Mouse (Mus musculus) midbrain, embryonic 11.5 days (tissue): Measurements from ENCODE around the gene Gm13289. TPM values are rescaled to one million over a fixed set of nuclear protein-coding genes. Genes with fewer than 3 reads are reported as not detected.
"Not testable (repeated sequence)": the region's sequence is repeated elsewhere in the genome, so short reads cannot be mapped to it uniquely, and the experiment has no call there.

Experiments
- ATAC-seq: fragments of 200-750 bp; cut with Nextera tagmentation; 2 replicates; pipeline ENCODE4 v1.8.0; 2017; ENCODE audit warnings: moderate TSS enrichment, moderate library complexity; ENCODE audit not compliant: low FRiP score
- DNase-seq: peaks from one replicate; pipeline ENCODE4 v3.0.0; 2015; ENCODE audit warnings: low spot score; ENCODE audit errors: missing footprints
- H3K27ac ChIP-seq: fragments of 300-500 bp; sonication (generic); 2 replicates; pipeline ENCODE4 v1.5.1; 2014; ENCODE audit warnings: low read depth, low read length
- H3K27me3 ChIP-seq: fragments of 300-500 bp; sonication (generic); 2 replicates; pipeline ENCODE4 v1.6.1; 2014; ENCODE audit warnings: mild to moderate bottlenecking, low read length, moderate library complexity, mixed read lengths; ENCODE audit not compliant: control insufficient read depth, insufficient read depth
- H3K36me3 ChIP-seq: fragments of 300-500 bp; sonication (generic); 2 replicates; pipeline ENCODE4 v1.6.1; 2014; ENCODE audit warnings: mild to moderate bottlenecking, low read length, moderate library complexity, mixed read lengths; ENCODE audit not compliant: control insufficient read depth, insufficient read depth
- H3K4me1 ChIP-seq: fragments of 300-500 bp; sonication (generic); 2 replicates; pipeline ENCODE4 v1.6.1; 2014; ENCODE audit warnings: low read length; ENCODE audit not compliant: control insufficient read depth, insufficient read depth
- H3K4me2 ChIP-seq: fragments of 300-500 bp; sonication (generic); 2 replicates; pipeline ENCODE4 v1.6.1; 2014; ENCODE audit warnings: mild to moderate bottlenecking, moderate library complexity
- H3K4me3 ChIP-seq: fragments of 300-500 bp; sonication (generic); 2 replicates; pipeline ENCODE4 v1.5.1; 2014; ENCODE audit warnings: low read depth, low read length
- H3K9ac ChIP-seq: fragments of 300-500 bp; sonication (generic); 2 replicates; pipeline ENCODE4 v1.6.1; 2014; ENCODE audit warnings: low read length
- H3K9me3 ChIP-seq: fragments of 300-500 bp; sonication (generic); 2 replicates; pipeline ENCODE4 v1.6.1; 2016; ENCODE audit warnings: low read length; ENCODE audit not compliant: control insufficient read depth
- WGBS: fragments of 180-500 bp; shearing (Covaris S2); extraction: QIAGEN DNeasy Blood & Tissue Kit; methylation state at CpG from one replicate; pipeline ENCODE4 v1.1.7; 2014; 5-methylcytosine and 5-hydroxymethylcytosine counted together
- polyA plus RNA-seq: library from polyadenylated mRNA; unstranded; fragments of >200 nt; fragmentation: Nextera tagmentation; extraction: Ambion mirVana; gene quantifications from 2 replicates; pipeline ENCODE4 v1.2.1, GENCODE M21; 2014

Gm13289 gene
- not detected in 2 replicates for polyA plus RNA-seq

GRCm38 (mm10) chr4:88776622-88777021 lies at the start of gene Gm13289:
TSS of gene Gm13289 (plus strand) at chr4:88776922.
- not testable (repeated sequence) for H3K4me1 ChIP-seq, H3K9ac ChIP-seq, H3K4me3 ChIP-seq, H3K4me2 ChIP-seq, H3K27me3 ChIP-seq, DNase-seq, ATAC-seq, H3K36me3 ChIP-seq, H3K9me3 ChIP-seq, H3K27ac ChIP-seq
- WGBS = no CpG with 5 or more reads among the region's 29 CpGs

GRCm38 (mm10) chr4:88727324-88727723 lies 49.4 kb upstream of the Gm13289 start:
- Histone ChIP-seq H3K27me3 (no peaks in the 10 kb centered on the region), H3K9me3 (no peaks in the 10 kb centered on the region), H3K9ac (no peak overlapping the region), H3K36me3 (no peaks in the 10 kb centered on the region), H3K4me3 (no peak overlapping the region), H3K27ac (no peak overlapping the region), H3K4me1 (no peaks in the 10 kb centered on the region), H3K4me2 (no peak overlapping the region)
- ATAC-seq (no peak), DNase-seq (no peak)
- WGBS = 3% methylated on average over 1 of the region's 1 CpGs

GRCm38 (mm10) chr4:88738480-88738879 lies 38.2 kb upstream of the Gm13289 start:
- H3K9me3 ChIP-seq = no peaks in the 10 kb centered on the region
- H3K36me3 ChIP-seq = no peaks in the 10 kb centered on the region
- H3K4me2 ChIP-seq = no peak overlapping the region
- no peaks in the 10 kb centered on the region for H3K27me3 ChIP-seq
- no peaks in the 10 kb centered on the region for H3K4me1 ChIP-seq
- DNase-seq (peak; percentile 96), ATAC-seq (peak; percentile 74)
- WGBS = 4% methylated on average over 2 of the region's 2 CpGs
- no peak overlapping the region for H3K9ac ChIP-seq
- no peak overlapping the region for H3K4me3 ChIP-seq
- H3K27ac ChIP-seq = no peak overlapping the region

- H3K27ac ChIP-seq = no peak overlapping the region
- no peak overlapping the region for H3K4me2 ChIP-seq
- ATAC-seq = no peak
Observed at GRCm38 (mm10) chr4:88739036-88739435, 37.7 kb upstream of the Gm13289 start.

GRCm38 (mm10) chr4:88741426-88741825 lies 35.3 kb upstream of the Gm13289 start:
- no peak for ATAC-seq
- no peaks in the 10 kb centered on the region for H3K9me3 ChIP-seq
- WGBS = 93% methylated on average over 4 of the region's 4 CpGs

More at GRCm38 (mm10) chr4:88739036-88739435, 37.7 kb upstream of the Gm13289 start:
- Histone ChIP-seq H3K9me3 (no peaks in the 10 kb centered on the region), H3K27me3 (no peaks in the 10 kb centered on the region), H3K4me3 (no peak overlapping the region), H3K36me3 (no peaks in the 10 kb centered on the region), H3K9ac (no peak overlapping the region), H3K4me1 (no peaks in the 10 kb centered on the region)
- 92% methylated on average over 6 of the region's 6 CpGs for WGBS
- DNase-seq = peak; percentile 54

GRCm38 (mm10) chr4:88742771-88743371 lies 33.9 kb upstream of the Gm13289 start:
- WGBS = 89% methylated on average over 7 of the region's 7 CpGs
- no peak overlapping the region for H3K9ac ChIP-seq
- ATAC-seq (no peak), DNase-seq (no peak)
- no peak overlapping the region for H3K4me2 ChIP-seq
- H3K27me3 ChIP-seq = no peaks in the 10 kb centered on the region
- H3K9me3 ChIP-seq = no peaks in the 10 kb centered on the region
- H3K36me3 ChIP-seq = no peaks in the 10 kb centered on the region
- H3K4me1 ChIP-seq = no peaks in the 10 kb centered on the region; the same call in 1 of the 2 replicates
- H3K4me3 ChIP-seq = no peak overlapping the region
- H3K27ac ChIP-seq = no peak overlapping the region

More at GRCm38 (mm10) chr4:88741426-88741825, 35.3 kb upstream of the Gm13289 start:
- no peak overlapping the region for H3K9ac ChIP-seq
- H3K4me1 ChIP-seq = no peaks in the 10 kb centered on the region; the same call in 1 of the 2 replicates
- no peaks in the 10 kb centered on the region for H3K36me3 ChIP-seq
- no peaks in the 10 kb centered on the region for H3K27me3 ChIP-seq
- no peak overlapping the region for H3K4me2 ChIP-seq
- H3K27ac ChIP-seq = no peak overlapping the region
- H3K4me3 ChIP-seq = no peak overlapping the region
- peak; percentile 68 for DNase-seq

- 84% methylated on average over 3 of the region's 3 CpGs for WGBS
- DNase-seq (peak; percentile 44), ATAC-seq (no peak)
- Histone ChIP-seq H3K4me3 (no peak overlapping the region), H3K4me1 (no peaks in the 10 kb centered on the region; the same call in 1 of the 2 replicates), H3K9ac (no peak overlapping the region), H3K9me3 (no peaks in the 10 kb centered on the region), H3K27me3 (no peaks in the 10 kb centered on the region), H3K36me3 (no peaks in the 10 kb centered on the region), H3K27ac (no peak overlapping the region), H3K4me2 (no peak overlapping the region)
Observed at GRCm38 (mm10) chr4:88744207-88744606, 32.5 kb upstream of the Gm13289 start.

GRCm38 (mm10) chr4:88749926-88750325 lies 26.8 kb upstream of the Gm13289 start:
- DNase-seq (peak; percentile 75), ATAC-seq (no peak)
- Histone ChIP-seq H3K27me3 (no peaks in the 10 kb centered on the region), H3K9ac (no peak overlapping the region), H3K4me2 (no peak overlapping the region), H3K27ac (no peak overlapping the region), H3K36me3 (no peaks in the 10 kb centered on the region), H3K4me1 (no peaks in the 10 kb centered on the region; the same call in 1 of the 2 replicates), H3K4me3 (no peak overlapping the region), H3K9me3 (no peaks in the 10 kb centered on the region)
- WGBS = 80% methylated on average over 6 of the region's 6 CpGs

GRCm38 (mm10) chr4:88754818-88755340 lies 21.8 kb upstream of the Gm13289 start, which contains the start of gene Gm13271:
TSS of gene Gm13271 (plus strand) at chr4:88754868.
- not testable (repeated sequence) for H3K27me3 ChIP-seq, H3K4me2 ChIP-seq, DNase-seq, H3K9me3 ChIP-seq, H3K27ac ChIP-seq, H3K4me3 ChIP-seq, H3K36me3 ChIP-seq, ATAC-seq, H3K4me1 ChIP-seq, H3K9ac ChIP-seq
- 72% methylated on average over 15 of the region's 15 CpGs for WGBS
